Mouse (Mus musculus): ENCODE results near the gene Eif2ak1. TPM values are rescaled to one million over a fixed set of nuclear protein-coding genes. Genes with fewer than 3 reads are reported as not detected.
A peak's percentile ranks its signal among the peaks of the same experiment; 100 is the strongest.
"Not testable (repeated sequence)": the region's sequence is repeated elsewhere in the genome, so short reads cannot be mapped to it uniquely, and the experiment has no call there.

The Eif2ak1 gene
- 13.9 TPM for polyA plus RNA-seq (2012; fragmentation: generic; extraction: Trizol)
- long read RNA-seq, experiment 1, full-length matches to known transcripts: 21 of 26 reads
- long read RNA-seq, experiment 1, partial matches to known transcripts: 3 of 26 reads
- long read RNA-seq, experiment 1, other reads (novel, unspliced or antisense): 2 of 26 reads
- long read RNA-seq, experiment 2, full-length matches to known transcripts: 177 of 210 reads
- long read RNA-seq, experiment 2, partial matches to known transcripts: 0 of 210 reads
- long read RNA-seq, experiment 2, other reads (novel, unspliced or antisense): 33 of 210 reads

GRCm38 (mm10) chr5:143817116-143817930 is at the start of gene Eif2ak1:
Eif2ak1 (plus strand) TSS chr5:143817788.
- TF ChIP-seq MAX (IDR thresholded peaks at IDR 0.05) (peak; percentile 88), USF1 (IDR thresholded peaks at IDR 0.05; ENCODE audit: low read depth) (no peak)
- peak within 1 kb of the TSS; percentile 71 for H3K4me3 ChIP-seq (ENCODE audit: insufficient read depth, poor library complexity, severe bottlenecking)
- H3K36me3 ChIP-seq (ENCODE audit: control insufficient read depth, insufficient read depth): no peaks in the 10 kb centered on the region
- peaks cover 36% of the 10 kb centered on the region for H3K79me2 ChIP-seq (ENCODE audit: control insufficient read depth, insufficient read depth)
- H3K79me3 ChIP-seq (ENCODE audit: low read depth): peaks cover 16% of the 10 kb centered on the region
- peak within 1 kb of the TSS; percentile 98 for H3ac ChIP-seq (ENCODE audit: control insufficient read depth, insufficient read length, low read depth)
- no peaks in the 10 kb centered on the region for H3K27me3 ChIP-seq (ENCODE audit: control insufficient read depth, insufficient read depth, insufficient read length)

GRCm38 (mm10) chr5:143781951-143782350 is 35.6 kb upstream of the Eif2ak1 start:
- Histone ChIP-seq H3K79me3 (ENCODE audit: low read depth) (no peaks in the 10 kb centered on the region), H3ac (ENCODE audit: control insufficient read depth, insufficient read length, low read depth) (no peak overlapping the region), H3K36me3 (ENCODE audit: control insufficient read depth, insufficient read depth) (no peaks in the 10 kb centered on the region), H3K79me2 (ENCODE audit: control insufficient read depth, insufficient read depth) (no peaks in the 10 kb centered on the region), H3K27me3 (ENCODE audit: control insufficient read depth, insufficient read depth, insufficient read length) (peaks cover 16% of the 10 kb centered on the region), H3K4me3 (ENCODE audit: insufficient read depth, poor library complexity, severe bottlenecking) (no peak overlapping the region)
- TF ChIP-seq MYOD1 (IDR thresholded peaks at IDR 0.05; ENCODE audit: control insufficient read depth, insufficient read length, low read depth) (no peak), USF1 (IDR thresholded peaks at IDR 0.05; ENCODE audit: low read depth) (no peak), FOSL1 (IDR thresholded peaks at IDR 0.05; ENCODE audit: insufficient read depth, low read length, poor library complexity, severe bottlenecking) (no peak), CTCF (IDR thresholded peaks at IDR 0.05; ENCODE audit: control insufficient read depth, insufficient read depth, insufficient read length) (no peak), CEBPB (IDR thresholded peaks at IDR 0.05; ENCODE audit: low read depth) (no peak), MYOG (IDR thresholded peaks at IDR 0.05; ENCODE audit: control insufficient read depth, extremely low read depth, insufficient read length) (no peak), MAX (IDR thresholded peaks at IDR 0.05) (no peak)

GRCm38 (mm10) chr5:143785391-143785790 is 32.2 kb upstream of the Eif2ak1 start:
- H3K79me2 ChIP-seq (ENCODE audit: control insufficient read depth, insufficient read depth): no peaks in the 10 kb centered on the region
- no peaks in the 10 kb centered on the region for H3K36me3 ChIP-seq (ENCODE audit: control insufficient read depth, insufficient read depth)
- peaks cover 16% of the 10 kb centered on the region for H3K27me3 ChIP-seq (ENCODE audit: control insufficient read depth, insufficient read depth, insufficient read length)
- no peak overlapping the region for H3K4me3 ChIP-seq (ENCODE audit: insufficient read depth, poor library complexity, severe bottlenecking)
- H3K79me3 ChIP-seq (ENCODE audit: low read depth): no peaks in the 10 kb centered on the region
- no peak overlapping the region for H3ac ChIP-seq (ENCODE audit: control insufficient read depth, insufficient read length, low read depth)
- TF ChIP-seq CTCF (IDR thresholded peaks at IDR 0.05; ENCODE audit: control insufficient read depth, insufficient read depth, insufficient read length): no peak
- no peak for TF ChIP-seq MYOD1 (IDR thresholded peaks at IDR 0.05; ENCODE audit: control insufficient read depth, insufficient read length, low read depth)
- TF ChIP-seq MAX (IDR thresholded peaks at IDR 0.05): no peak

DNA sequence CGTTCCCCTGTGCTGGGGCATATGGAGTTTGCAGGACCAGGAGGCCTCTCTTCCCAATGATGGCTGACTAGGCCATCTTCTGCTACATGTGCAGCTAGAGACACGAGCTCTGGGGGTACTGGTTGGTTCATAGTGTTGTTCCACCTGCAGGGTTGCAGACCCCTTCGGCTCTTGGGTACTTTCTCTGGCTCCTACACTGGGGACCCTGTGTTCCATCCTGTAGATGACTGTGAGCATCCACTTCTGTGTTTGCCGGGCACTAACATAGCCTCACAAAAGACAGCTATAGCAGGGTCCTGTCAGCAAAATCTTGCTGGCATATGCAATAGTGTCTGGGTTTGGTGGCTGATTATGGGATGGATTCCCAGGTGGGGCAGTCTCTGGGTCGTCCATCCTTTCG is 16.4 kb upstream of the Eif2ak1 start:
- not testable (repeated sequence) for H3K4me3 ChIP-seq (ENCODE audit: insufficient read depth, poor library complexity, severe bottlenecking); H3ac ChIP-seq (ENCODE audit: control insufficient read depth, insufficient read length, low read depth); H3K79me2 ChIP-seq (ENCODE audit: control insufficient read depth, insufficient read depth); H3K27me3 ChIP-seq (ENCODE audit: control insufficient read depth, insufficient read depth, insufficient read length); H3K79me3 ChIP-seq (ENCODE audit: low read depth); H3K36me3 ChIP-seq (ENCODE audit: control insufficient read depth, insufficient read depth)

DNA sequence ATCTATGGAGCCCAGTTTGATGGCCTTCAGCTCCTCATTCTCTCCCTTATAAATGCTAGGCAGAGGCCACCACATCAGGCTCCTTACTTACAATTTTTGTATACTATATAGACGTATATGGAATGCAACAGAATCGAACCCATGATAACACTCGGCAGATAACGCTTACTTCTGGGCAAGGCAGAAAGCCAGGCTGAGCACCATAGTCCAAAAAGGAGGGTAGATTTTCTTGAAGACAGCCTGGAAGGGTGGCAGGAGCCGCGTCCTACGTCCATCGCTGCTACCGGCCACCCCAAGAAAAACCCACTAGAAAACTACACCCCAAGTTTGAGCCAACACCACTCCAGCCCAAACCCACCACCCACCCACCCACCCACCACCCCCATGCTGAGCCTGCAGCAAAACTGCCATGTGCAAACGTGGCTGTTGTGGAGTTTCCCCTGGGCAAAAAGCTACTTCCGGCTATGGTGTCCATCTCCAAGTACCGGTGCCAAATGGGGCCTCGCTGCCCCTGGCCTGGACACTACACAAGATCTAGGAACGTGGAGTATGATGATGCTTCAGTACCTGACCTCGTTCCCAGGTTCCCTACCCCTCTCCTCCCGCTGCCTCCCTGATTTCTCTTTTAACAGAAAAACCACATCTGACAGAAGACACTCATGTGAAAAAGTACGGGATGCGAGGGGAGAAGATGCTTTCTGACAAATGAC is 13.4 kb upstream of the Eif2ak1 start:
- H3K36me3 ChIP-seq (ENCODE audit: control insufficient read depth, insufficient read depth): no peaks in the 10 kb centered on the region
- no peak overlapping the region for H3ac ChIP-seq (ENCODE audit: control insufficient read depth, insufficient read length, low read depth)
- H3K27me3 ChIP-seq (ENCODE audit: control insufficient read depth, insufficient read depth, insufficient read length): peaks cover 18% of the 10 kb centered on the region
- H3K4me3 ChIP-seq (ENCODE audit: insufficient read depth, poor library complexity, severe bottlenecking): no peak overlapping the region
- no peak for TF ChIP-seq CEBPB (IDR thresholded peaks at IDR 0.05; ENCODE audit: low read depth)
- TF ChIP-seq USF1 (IDR thresholded peaks at IDR 0.05; ENCODE audit: low read depth): no peak
- TF ChIP-seq MYOD1 (IDR thresholded peaks at IDR 0.05; ENCODE audit: control insufficient read depth, insufficient read length, low read depth): no peak
- no peak for TF ChIP-seq MYOG (IDR thresholded peaks at IDR 0.05; ENCODE audit: control insufficient read depth, extremely low read depth, insufficient read length)
- no peak for TF ChIP-seq CTCF (IDR thresholded peaks at IDR 0.05; ENCODE audit: control insufficient read depth, insufficient read depth, insufficient read length)
- no peak for TF ChIP-seq FOSL1 (IDR thresholded peaks at IDR 0.05; ENCODE audit: insufficient read depth, low read length, poor library complexity, severe bottlenecking)
- no peak for TF ChIP-seq MAX (IDR thresholded peaks at IDR 0.05)
- H3K79me3 ChIP-seq (ENCODE audit: low read depth): no peaks in the 10 kb centered on the region
- H3K79me2 ChIP-seq (ENCODE audit: control insufficient read depth, insufficient read depth): no peaks in the 10 kb centered on the region

DNA sequence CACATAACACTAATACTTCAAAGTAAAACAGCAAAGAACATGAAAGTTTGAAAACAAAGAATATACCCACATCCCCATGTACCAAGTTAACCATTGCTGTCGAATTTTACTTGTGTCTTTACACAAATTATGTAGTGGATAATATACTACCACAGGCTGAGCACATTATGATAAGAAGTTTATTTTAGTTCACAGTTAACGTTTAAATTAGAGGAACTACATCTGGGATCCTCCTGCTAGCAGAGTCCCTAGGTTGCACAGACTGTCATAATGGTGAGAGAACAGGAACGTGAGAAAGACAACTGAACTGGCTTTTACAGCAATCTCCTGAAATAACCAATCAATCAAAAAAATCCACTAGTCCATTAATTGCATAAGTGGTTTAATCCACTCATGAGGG is 10.3 kb upstream of the Eif2ak1 start:
- Histone ChIP-seq H3K36me3 (ENCODE audit: control insufficient read depth, insufficient read depth) (no peaks in the 10 kb centered on the region), H3ac (ENCODE audit: control insufficient read depth, insufficient read length, low read depth) (no peak overlapping the region), H3K79me2 (ENCODE audit: control insufficient read depth, insufficient read depth) (no peaks in the 10 kb centered on the region), H3K79me3 (ENCODE audit: low read depth) (no peaks in the 10 kb centered on the region), H3K27me3 (ENCODE audit: control insufficient read depth, insufficient read depth, insufficient read length) (peaks cover 14% of the 10 kb centered on the region), H3K4me3 (ENCODE audit: insufficient read depth, poor library complexity, severe bottlenecking) (no peak overlapping the region)
- TF ChIP-seq FOSL1 (IDR thresholded peaks at IDR 0.05; ENCODE audit: insufficient read depth, low read length, poor library complexity, severe bottlenecking) (no peak), CEBPB (IDR thresholded peaks at IDR 0.05; ENCODE audit: low read depth) (no peak), CTCF (IDR thresholded peaks at IDR 0.05; ENCODE audit: control insufficient read depth, insufficient read depth, insufficient read length) (no peak), MYOD1 (IDR thresholded peaks at IDR 0.05; ENCODE audit: control insufficient read depth, insufficient read length, low read depth) (no peak), MYOG (IDR thresholded peaks at IDR 0.05; ENCODE audit: control insufficient read depth, extremely low read depth, insufficient read length) (no peak), USF1 (IDR thresholded peaks at IDR 0.05; ENCODE audit: low read depth) (no peak), MAX (IDR thresholded peaks at IDR 0.05) (no peak)

Data from C2C12 (cell line).